Mouse (Mus musculus): Measurements from ENCODE around the gene Vps72. TPM values are rescaled to one million over a fixed set of nuclear protein-coding genes. Genes with fewer than 3 reads are reported as not detected.
"Not testable (repeated sequence)": the region's sequence is repeated elsewhere in the genome, so short reads cannot be mapped to it uniquely, and the experiment has no call there.

The Vps72 gene
- polyA plus RNA-seq, 1 experiment from 2014 or later = 221 TPM

GRCm38 (mm10) chr3:95107898-95108297 lies 2.9 kb upstream of the Vps72 start:
- Histone ChIP-seq H3K4me2 (no peak overlapping the region), H3K9me3 (no peaks in the 10 kb centered on the region), H3K36me3 (no peaks in the 10 kb centered on the region), H3K4me3 (no peak overlapping the region), H3K27me3 (no peaks in the 10 kb centered on the region), H3K27ac (no peak overlapping the region), H3K4me1 (replicated peaks) (peaks cover 21% of the 10 kb centered on the region), H3K9ac (no peak overlapping the region)
- WGBS = 76% methylated on average over 2 of the region's 2 CpGs
- ATAC-seq (ENCODE audit: low FRiP score) = no peak

- WGBS = 85% methylated on average over 1 of the region's 1 CpGs
- Histone ChIP-seq H3K27ac (no peak overlapping the region), H3K4me2 (peak overlapping the region; percentile 53), H3K27me3 (no peaks in the 10 kb centered on the region), H3K9me3 (no peaks in the 10 kb centered on the region), H3K36me3 (peaks cover 24% of the 10 kb centered on the region), H3K4me1 (replicated peaks) (peaks cover 14% of the 10 kb centered on the region), H3K4me3 (peak overlapping the region; percentile 65; the same call in 1 of the 2 replicates), H3K9ac (no peak overlapping the region; the same call in 1 of the 2 replicates)
- ATAC-seq (ENCODE audit: low FRiP score) = no peak
These were observed 1.9 kb downstream of the Vps72 start for GRCm38 (mm10) chr3:95112760-95113159.

- no peaks in the 10 kb centered on the region for H3K9me3 ChIP-seq
- peaks cover 73% of the 10 kb centered on the region for H3K36me3 ChIP-seq
- H3K4me3 ChIP-seq = no peak overlapping the region
- H3K4me2 ChIP-seq = no peak overlapping the region
- H3K27ac ChIP-seq = no peak overlapping the region
- no peaks in the 10 kb centered on the region for H3K27me3 ChIP-seq
- no peak for ATAC-seq (ENCODE audit: low FRiP score)
- WGBS = 94% methylated on average over 2 of the region's 2 CpGs
- H3K9ac ChIP-seq = no peak overlapping the region
- H3K4me1 ChIP-seq (replicated peaks) = peaks cover 5% of the 10 kb centered on the region
These were observed 6.9 kb downstream of the Vps72 start for GRCm38 (mm10) chr3:95117751-95118150.

GRCm38 (mm10) chr3:95121580-95121979 lies 10.8 kb downstream of the Vps72 start:
- Histone ChIP-seq H3K9ac (no peak overlapping the region), H3K27me3 (no peaks in the 10 kb centered on the region), H3K27ac (no peak overlapping the region), H3K4me1 (replicated peaks) (peaks cover 8% of the 10 kb centered on the region; the same call in 1 of the 2 replicates), H3K4me3 (no peak overlapping the region), H3K36me3 (peaks cover 62% of the 10 kb centered on the region), H3K9me3 (no peaks in the 10 kb centered on the region), H3K4me2 (no peak overlapping the region)
- ATAC-seq (ENCODE audit: low FRiP score) = no peak
- WGBS = 87% methylated on average over 6 of the region's 6 CpGs

- Histone ChIP-seq H3K36me3 (peaks cover 51% of the 10 kb centered on the region), H3K4me3 (no peak within 1 kb of the TSS), H3K9ac (no peak within 1 kb of the TSS), H3K4me2 (no peak within 1 kb of the TSS), H3K27me3 (no peaks in the 10 kb centered on the region), H3K4me1 (replicated peaks) (peaks cover 8% of the 10 kb centered on the region; the same call in 1 of the 2 replicates), H3K27ac (peak within 1 kb of the TSS; percentile 30; the same call in 1 of the 2 replicates), H3K9me3 (no peaks in the 10 kb centered on the region)
- WGBS = 68% methylated on average over 6 of the region's 6 CpGs
- ATAC-seq (ENCODE audit: low FRiP score) = no peak; the same call in 1 of the 2 replicates
These were observed 13.4 kb downstream of the Vps72 start, which contains the start of gene Tmod4 for GRCm38 (mm10) chr3:95124246-95124645. TSS of gene Tmod4 (plus strand) at chr3:95124476.

GRCm38 (mm10) chr3:95124972-95125371 lies 14.2 kb downstream of the Vps72 start:
- Histone ChIP-seq H3K4me3 (no peak overlapping the region), H3K9ac (no peak overlapping the region), H3K4me1 (replicated peaks) (peaks cover 8% of the 10 kb centered on the region; the same call in 1 of the 2 replicates), H3K4me2 (no peak overlapping the region), H3K36me3 (peaks cover 51% of the 10 kb centered on the region), H3K27ac (peak overlapping the region; percentile 30; the same call in 1 of the 2 replicates), H3K9me3 (no peaks in the 10 kb centered on the region), H3K27me3 (no peaks in the 10 kb centered on the region)
- no peak for ATAC-seq (ENCODE audit: low FRiP score)
- WGBS = 35% methylated on average over 5 of the region's 5 CpGs

- H3K27ac ChIP-seq = no peak overlapping the region
- H3K9me3 ChIP-seq = no peaks in the 10 kb centered on the region
- H3K27me3 ChIP-seq = no peaks in the 10 kb centered on the region
- no peak overlapping the region for H3K4me2 ChIP-seq
- H3K4me3 ChIP-seq = no peak overlapping the region
- H3K4me1 ChIP-seq (replicated peaks) = peaks cover 16% of the 10 kb centered on the region
- no peak for ATAC-seq (ENCODE audit: low FRiP score)
- H3K36me3 ChIP-seq = peaks cover 27% of the 10 kb centered on the region
- no peak overlapping the region for H3K9ac ChIP-seq
- WGBS = 47% methylated on average over 6 of the region's 6 CpGs
These were observed 18.4 kb downstream of the Vps72 start for GRCm38 (mm10) chr3:95129226-95129651.

- Histone ChIP-seq H3K4me1 (replicated peaks) (peaks cover 15% of the 10 kb centered on the region), H3K36me3 (peaks cover 27% of the 10 kb centered on the region), H3K27me3 (no peaks in the 10 kb centered on the region), H3K4me2 (no peak overlapping the region), H3K27ac (no peak overlapping the region), H3K4me3 (no peak overlapping the region), H3K9me3 (no peaks in the 10 kb centered on the region), H3K9ac (peak overlapping the region; percentile 19; the same call in 1 of the 2 replicates)
- WGBS = 91% methylated on average over 5 of the region's 5 CpGs
- no peak for ATAC-seq (ENCODE audit: low FRiP score)
These were observed 19.3 kb downstream of the Vps72 start for GRCm38 (mm10) chr3:95130081-95130480.

- H3K9me3 ChIP-seq; H3K27ac ChIP-seq; H3K27me3 ChIP-seq; H3K9ac ChIP-seq; H3K4me2 ChIP-seq; ATAC-seq (ENCODE audit: low FRiP score): not testable (repeated sequence)
- Histone ChIP-seq H3K4me1 (replicated peaks) (peaks cover 29% of the 10 kb centered on the region), H3K4me3 (0 out of 2 replicates have a peak overlapping the region, but pooled peaks have one; percentile 67), H3K36me3 (peaks cover 27% of the 10 kb centered on the region)
- 91% methylated on average over 2 of the region's 2 CpGs for WGBS
These were observed 21.6 kb downstream of the Vps72 start for GRCm38 (mm10) chr3:95132389-95132788.

- peak; percentile 18; the same call in 1 of the 2 replicates for ATAC-seq (ENCODE audit: low FRiP score)
- 65% methylated on average over 11 of the region's 11 CpGs for WGBS
- H3K9ac ChIP-seq = peak overlapping the region; percentile 88
- H3K4me2 ChIP-seq = peak overlapping the region; percentile 86
- peaks cover 29% of the 10 kb centered on the region for H3K4me1 ChIP-seq (replicated peaks)
- H3K27ac ChIP-seq = peak overlapping the region; percentile 86
- H3K36me3 ChIP-seq = peaks cover 29% of the 10 kb centered on the region
- peak overlapping the region; percentile 67 for H3K4me3 ChIP-seq
- no peaks in the 10 kb centered on the region for H3K9me3 ChIP-seq
- H3K27me3 ChIP-seq = no peaks in the 10 kb centered on the region
These were observed 22.4 kb downstream of the Vps72 start for GRCm38 (mm10) chr3:95133176-95133575.

- no peaks in the 10 kb centered on the region for H3K9me3 ChIP-seq
These were observed 22.9 kb downstream of the Vps72 start, which contains the start of the genes Scnm1 and Lysmd1 for GRCm38 (mm10) chr3:95133680-95134101. TSS of gene Scnm1 (minus strand) at chr3:95134011. TSS of gene Lysmd1 (plus strand) at chr3:95134088.

GRCm38 (mm10) chr3:95134133-95134532 lies 23.3 kb downstream of the Vps72 start:
- H3K4me2 ChIP-seq, H3K27me3 ChIP-seq, H3K9ac ChIP-seq, H3K9me3 ChIP-seq, H3K27ac ChIP-seq: not testable (repeated sequence)
- Histone ChIP-seq H3K4me3 (peak overlapping the region; percentile 67), H3K4me1 (replicated peaks) (peaks cover 29% of the 10 kb centered on the region), H3K36me3 (peaks cover 21% of the 10 kb centered on the region)
- no CpG with 5 or more reads among the region's 12 CpGs for WGBS
- peak; percentile 72 for ATAC-seq (ENCODE audit: low FRiP score)

More at GRCm38 (mm10) chr3:95133680-95134101, 22.9 kb downstream of the Vps72 start, which contains the start of the genes Scnm1 and Lysmd1:
- H3K4me1 ChIP-seq (replicated peaks) = peaks cover 29% of the 10 kb centered on the region
- under 1% methylated on average over 20 of the region's 20 CpGs for WGBS
- ATAC-seq (ENCODE audit: low FRiP score) = peak; percentile 92
- peak within 1 kb of the TSS; percentile 86 for H3K4me2 ChIP-seq
- peak within 1 kb of the TSS; percentile 67 for H3K4me3 ChIP-seq
- peak within 1 kb of the TSS; percentile 88 for H3K9ac ChIP-seq
- no peaks in the 10 kb centered on the region for H3K27me3 ChIP-seq
- peak within 1 kb of the TSS; percentile 86 for H3K27ac ChIP-seq
- peaks cover 24% of the 10 kb centered on the region for H3K36me3 ChIP-seq

- Histone ChIP-seq H3K4me1 (replicated peaks) (peaks cover 29% of the 10 kb centered on the region), H3K27me3 (no peaks in the 10 kb centered on the region), H3K4me3 (peak overlapping the region; percentile 36), H3K9me3 (no peaks in the 10 kb centered on the region), H3K27ac (no peak overlapping the region), H3K36me3 (peaks cover 19% of the 10 kb centered on the region), H3K4me2 (peak overlapping the region; percentile 62), H3K9ac (peak overlapping the region; percentile 61)
- WGBS = 35% methylated on average over 6 of the region's 6 CpGs
- 0 out of 2 replicates have a peak, but pooled peaks have one; percentile 12 for ATAC-seq (ENCODE audit: low FRiP score)
These were observed 24.2 kb downstream of the Vps72 start for GRCm38 (mm10) chr3:95135023-95135422.

Measured in hindbrain, embryonic 13.5 days (tissue).